Mouse (Mus musculus) midbrain, embryonic 15.5 days (tissue): Measurements from ENCODE around the gene Fgfr2. TPM values are rescaled to one million over a fixed set of nuclear protein-coding genes. Genes with fewer than 3 reads are reported as not detected.

ENCODE experiments used
- ATAC-seq: fragments of 200-750 bp; cut with Nextera tagmentation; replicated peaks from 2 replicates; pipeline ENCODE4 v1.8.0; 2017; ENCODE audit warnings: moderate TSS enrichment
- H3K27ac ChIP-seq: fragments of 300-500 bp; sonication (generic); 2 replicates; pipeline ENCODE4 v1.5.1; 2015; ENCODE audit warnings: mild to moderate bottlenecking, inconsistent platforms
- H3K27me3 ChIP-seq: fragments of 300-500 bp; sonication (generic); replicated peaks from 2 replicates; pipeline ENCODE4 v1.6.1; 2015; ENCODE audit warnings: inconsistent platforms
- H3K36me3 ChIP-seq: fragments of 300-500 bp; sonication (generic); replicated peaks from 2 replicates; pipeline ENCODE4 v1.6.1; 2015; ENCODE audit warnings: inconsistent platforms
- H3K4me1 ChIP-seq: fragments of 300-500 bp; sonication (generic); 2 replicates; pipeline ENCODE4 v1.6.1; 2015; ENCODE audit warnings: inconsistent platforms
- H3K4me2 ChIP-seq: fragments of 300-500 bp; sonication (generic); 2 replicates; pipeline ENCODE4 v1.6.1; 2015; ENCODE audit warnings: inconsistent platforms, mild to moderate bottlenecking, moderate library complexity
- H3K4me3 ChIP-seq: fragments of 300-500 bp; sonication (generic); 2 replicates; pipeline ENCODE4 v1.5.1; 2015; ENCODE audit warnings: mild to moderate bottlenecking, inconsistent platforms
- H3K9ac ChIP-seq: fragments of 300-500 bp; sonication (generic); 2 replicates; pipeline ENCODE4 v1.6.1; 2015; ENCODE audit warnings: mild to moderate bottlenecking, inconsistent platforms
- H3K9me3 ChIP-seq: fragments of 300-500 bp; sonication (generic); 2 replicates; pipeline ENCODE4 v1.6.1; 2016; ENCODE audit warnings: inconsistent platforms
- WGBS: fragments of 180-500 bp; shearing (Covaris S2); methylation state at CpG from one replicate; pipeline ENCODE4 v1.1.7; 2015; ENCODE audit warnings: mixed read lengths; 5-methylcytosine and 5-hydroxymethylcytosine counted together
- polyA plus RNA-seq: library from polyadenylated mRNA; unstranded; fragments of >200 nt; fragmentation: Nextera tagmentation; extraction: Ambion mirVana; gene quantifications from 2 replicates; pipeline ENCODE4 v1.2.1, GENCODE M21; 2015

The Fgfr2 gene
- polyA plus RNA-seq, 1 experiment from 2014 or later = 23.3 TPM

GRCm38 (mm10) chr7:130980130-130980529, 2143.0 kb downstream of the Fgfr2 start:
- Histone ChIP-seq H3K9ac (no peak overlapping the region), H3K27me3 (no peaks in the 10 kb centered on the region), H3K4me2 (no peak overlapping the region), H3K9me3 (no peaks in the 10 kb centered on the region), H3K4me3 (no peak overlapping the region), H3K27ac (no peak overlapping the region), H3K4me1 (peaks cover 8% of the 10 kb centered on the region), H3K36me3 (no peaks in the 10 kb centered on the region)
- ATAC-seq = no peak
- WGBS = 93% methylated on average over 5 of the region's 5 CpGs

- Histone ChIP-seq H3K27ac (no peak overlapping the region), H3K4me1 (peaks cover 8% of the 10 kb centered on the region), H3K4me3 (no peak overlapping the region), H3K27me3 (no peaks in the 10 kb centered on the region), H3K9me3 (no peaks in the 10 kb centered on the region), H3K4me2 (no peak overlapping the region), H3K36me3 (no peaks in the 10 kb centered on the region), H3K9ac (no peak overlapping the region)
- 82% methylated on average over 1 of the region's 1 CpGs for WGBS
- ATAC-seq = no peak
These were observed 2144.6 kb downstream of the Fgfr2 start for GRCm38 (mm10) chr7:130978545-130978944.

- 56% methylated on average over 5 of the region's 5 CpGs for WGBS
- Histone ChIP-seq H3K4me2 (no peak overlapping the region), H3K9me3 (no peaks in the 10 kb centered on the region), H3K27ac (no peak overlapping the region), H3K9ac (no peak overlapping the region), H3K36me3 (no peaks in the 10 kb centered on the region), H3K4me1 (peaks cover 8% of the 10 kb centered on the region), H3K27me3 (no peaks in the 10 kb centered on the region), H3K4me3 (no peak overlapping the region)
- 0 out of 2 replicates have a peak, but pooled peaks have one; percentile 37 for ATAC-seq
These were observed 2145.2 kb downstream of the Fgfr2 start for GRCm38 (mm10) chr7:130977794-130978521.

- H3K4me2 ChIP-seq = no peak overlapping the region
- whole genome bisulfite sequencing = 52% methylated on average over 13 of the region's 13 CpGs
- no peak overlapping the region for H3K4me3 ChIP-seq
- peaks cover 8% of the 10 kb centered on the region for H3K4me1 ChIP-seq
- no peak for ATAC-seq
- H3K9me3 ChIP-seq = no peaks in the 10 kb centered on the region
- H3K27me3 ChIP-seq = no peaks in the 10 kb centered on the region
- H3K36me3 ChIP-seq = no peaks in the 10 kb centered on the region
- H3K27ac ChIP-seq = no peak overlapping the region
- H3K9ac ChIP-seq = no peak overlapping the region
These were observed 2146.7 kb downstream of the Fgfr2 start for GRCm38 (mm10) chr7:130976305-130976935.

DNA sequence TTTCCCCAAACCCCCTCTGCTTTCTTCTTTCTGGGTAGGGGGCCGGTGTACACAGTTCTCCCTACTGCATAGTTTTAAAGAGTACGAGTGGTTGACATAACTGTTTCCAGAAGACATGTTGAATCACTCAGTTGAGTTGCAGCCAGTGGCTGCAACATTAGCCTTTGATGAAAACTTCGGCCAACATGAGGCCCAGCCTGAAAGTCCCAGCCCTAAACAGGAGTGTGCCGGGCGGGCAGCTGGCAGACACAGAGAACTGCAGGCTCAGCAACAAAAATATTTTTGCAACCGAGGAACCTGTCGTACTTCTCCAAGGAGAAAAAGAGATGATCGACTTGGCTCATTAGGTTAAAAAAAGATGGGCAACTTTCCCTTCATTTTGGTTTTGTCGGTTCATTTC, 2150.4 kb downstream of the Fgfr2 start:
- Histone ChIP-seq H3K4me1 (peaks cover 3% of the 10 kb centered on the region), H3K9ac (no peak overlapping the region), H3K9me3 (no peaks in the 10 kb centered on the region), H3K4me2 (no peak overlapping the region), H3K4me3 (no peak overlapping the region), H3K27me3 (no peaks in the 10 kb centered on the region), H3K27ac (no peak overlapping the region), H3K36me3 (no peaks in the 10 kb centered on the region)
- WGBS = 92% methylated on average over 9 of the region's 9 CpGs
- ATAC-seq = no peak

DNA sequence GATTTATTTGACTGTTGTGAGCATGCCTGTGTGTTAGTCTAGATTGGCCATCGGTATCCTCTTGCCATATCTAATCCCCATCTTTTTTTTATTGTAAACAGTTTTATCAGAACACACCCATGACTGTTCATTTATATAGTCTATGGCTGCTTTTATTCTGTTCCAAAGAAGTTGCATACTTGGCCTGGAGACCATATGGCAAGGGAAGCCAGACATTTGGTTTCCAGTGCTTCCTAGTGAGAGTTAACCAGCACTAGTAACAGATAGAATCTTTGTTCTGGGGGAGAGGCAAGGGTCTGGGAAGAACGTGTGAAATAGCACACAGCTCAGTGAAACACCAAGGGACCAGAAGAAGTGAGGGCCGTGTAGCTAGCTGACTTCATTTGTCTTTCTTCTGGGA, 2153.6 kb downstream of the Fgfr2 start:
- WGBS = 73% methylated on average over 3 of the region's 3 CpGs
- no peak overlapping the region for H3K9ac ChIP-seq
- H3K4me1 ChIP-seq = no peaks in the 10 kb centered on the region; the same call in 1 of the 2 replicates
- H3K27me3 ChIP-seq = no peaks in the 10 kb centered on the region
- H3K36me3 ChIP-seq = no peaks in the 10 kb centered on the region
- no peaks in the 10 kb centered on the region for H3K9me3 ChIP-seq
- H3K27ac ChIP-seq = no peak overlapping the region
- H3K4me3 ChIP-seq = no peak overlapping the region
- ATAC-seq = no peak
- H3K4me2 ChIP-seq = no peak overlapping the region

GRCm38 (mm10) chr7:130969076-130969475, 2154.1 kb downstream of the Fgfr2 start:
- no peaks in the 10 kb centered on the region for H3K27me3 ChIP-seq
- no peak overlapping the region for H3K4me3 ChIP-seq
- H3K27ac ChIP-seq = no peak overlapping the region
- H3K4me2 ChIP-seq = no peak overlapping the region
- 82% methylated on average over 5 of the region's 5 CpGs for WGBS
- H3K36me3 ChIP-seq = no peaks in the 10 kb centered on the region
- ATAC-seq = no peak
- no peak overlapping the region for H3K9ac ChIP-seq
- H3K4me1 ChIP-seq = no peaks in the 10 kb centered on the region; the same call in 1 of the 2 replicates
- H3K9me3 ChIP-seq = no peaks in the 10 kb centered on the region

GRCm38 (mm10) chr7:130968537-130968936, 2154.6 kb downstream of the Fgfr2 start:
- no peak for ATAC-seq
- H3K9me3 ChIP-seq = no peaks in the 10 kb centered on the region
- 77% methylated on average over 7 of the region's 7 CpGs for WGBS

GRCm38 (mm10) chr7:130967901-130968300, 2155.2 kb downstream of the Fgfr2 start:
- no peaks in the 10 kb centered on the region for H3K9me3 ChIP-seq
- H3K4me2 ChIP-seq = no peak overlapping the region
- H3K9ac ChIP-seq = no peak overlapping the region
- no peak overlapping the region for H3K4me3 ChIP-seq
- no peaks in the 10 kb centered on the region for H3K27me3 ChIP-seq
- no peak overlapping the region for H3K27ac ChIP-seq
- no peaks in the 10 kb centered on the region; the same call in 1 of the 2 replicates for H3K4me1 ChIP-seq
- ATAC-seq = no peak
- no peaks in the 10 kb centered on the region for H3K36me3 ChIP-seq
- 93% methylated on average over 6 of the region's 6 CpGs for WGBS

More at GRCm38 (mm10) chr7:130968537-130968936, 2154.6 kb downstream of the Fgfr2 start:
- H3K36me3 ChIP-seq = no peaks in the 10 kb centered on the region
- no peak overlapping the region for H3K4me2 ChIP-seq
- H3K9ac ChIP-seq = no peak overlapping the region
- no peak overlapping the region for H3K27ac ChIP-seq
- H3K27me3 ChIP-seq = no peaks in the 10 kb centered on the region
- no peaks in the 10 kb centered on the region; the same call in 1 of the 2 replicates for H3K4me1 ChIP-seq
- H3K4me3 ChIP-seq = no peak overlapping the region

DNA sequence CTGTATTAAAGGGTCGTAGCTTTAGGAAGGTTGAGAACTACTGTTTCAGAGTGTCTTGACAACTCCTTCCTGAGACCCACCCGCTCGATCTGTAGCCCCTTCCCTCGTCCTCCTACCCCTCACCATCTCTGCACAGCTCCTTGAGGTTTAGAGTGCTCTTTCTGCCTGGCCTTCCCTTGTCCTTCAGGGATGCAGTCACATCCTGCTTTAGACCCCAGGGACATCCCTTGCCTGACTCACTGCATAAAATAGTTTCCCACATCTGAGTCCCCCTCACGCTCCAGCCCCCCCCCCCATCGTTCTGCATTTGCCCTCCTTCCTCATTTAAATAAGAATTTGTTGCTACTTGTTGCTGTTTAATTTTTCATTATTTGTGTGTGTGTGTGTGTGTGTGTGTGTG, 2156.3 kb downstream of the Fgfr2 start:
- Histone ChIP-seq H3K27ac (no peak overlapping the region), H3K36me3 (no peaks in the 10 kb centered on the region), H3K4me3 (no peak overlapping the region), H3K27me3 (no peaks in the 10 kb centered on the region), H3K9ac (no peak overlapping the region), H3K4me1 (no peaks in the 10 kb centered on the region; the same call in 1 of the 2 replicates), H3K4me2 (no peak overlapping the region), H3K9me3 (no peaks in the 10 kb centered on the region)
- WGBS = 70% methylated on average over 6 of the region's 6 CpGs
- no peak for ATAC-seq

DNA sequence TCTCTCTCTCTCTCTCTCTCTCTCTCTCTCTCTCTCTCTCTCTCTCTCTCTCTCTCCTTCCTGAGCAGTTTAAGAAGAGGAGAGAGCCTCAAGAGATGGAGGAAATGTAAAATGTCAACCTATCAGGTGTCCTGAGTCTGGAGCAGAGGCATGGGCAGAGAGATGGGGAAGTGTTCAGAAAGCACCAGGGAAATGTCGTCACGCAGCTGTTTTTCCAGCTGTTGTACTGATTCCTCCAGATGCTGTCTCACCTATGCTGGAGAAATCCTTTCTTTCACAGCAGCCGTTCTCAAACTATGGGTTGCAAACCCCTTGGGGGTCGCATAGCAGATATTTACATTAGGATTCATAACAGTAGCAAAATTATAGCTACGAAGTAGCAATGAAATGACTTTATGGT, 2156.7 kb downstream of the Fgfr2 start:
- Histone ChIP-seq H3K9ac (no peak overlapping the region), H3K9me3 (no peaks in the 10 kb centered on the region), H3K4me2 (no peak overlapping the region), H3K36me3 (no peaks in the 10 kb centered on the region), H3K27me3 (no peaks in the 10 kb centered on the region), H3K27ac (no peak overlapping the region), H3K4me3 (no peak overlapping the region), H3K4me1 (no peaks in the 10 kb centered on the region; the same call in 1 of the 2 replicates)
- 78% methylated on average over 5 of the region's 5 CpGs for WGBS
- no peak for ATAC-seq

DNA sequence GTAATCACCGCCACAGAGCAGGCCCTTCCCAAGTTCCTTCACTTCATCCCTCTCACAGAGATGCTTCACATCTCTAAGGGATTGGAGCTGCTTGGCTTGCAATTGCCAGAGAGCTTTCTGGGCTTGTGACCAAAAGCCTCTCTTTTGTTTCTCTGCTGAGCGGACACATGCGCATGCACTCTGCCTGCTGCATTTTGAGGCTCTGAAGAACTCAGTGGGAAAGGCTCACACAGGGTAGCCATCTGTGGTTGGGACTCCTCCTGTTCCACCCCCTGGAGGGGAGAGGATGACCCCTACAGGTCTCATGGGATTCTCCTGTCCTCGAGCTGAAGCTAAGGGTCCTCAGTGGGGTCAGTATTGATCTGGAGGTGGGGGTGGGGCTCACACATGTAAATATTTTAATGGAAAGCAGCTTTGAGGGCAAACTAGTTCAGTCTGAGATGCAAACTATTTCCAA, 2157.2 kb downstream of the Fgfr2 start:
- Histone ChIP-seq H3K9ac (no peak overlapping the region), H3K4me3 (no peak overlapping the region), H3K27me3 (no peaks in the 10 kb centered on the region), H3K9me3 (no peaks in the 10 kb centered on the region), H3K4me1 (no peaks in the 10 kb centered on the region; the same call in 1 of the 2 replicates), H3K4me2 (no peak overlapping the region), H3K36me3 (no peaks in the 10 kb centered on the region), H3K27ac (peak overlapping the region; percentile 65)
- ATAC-seq = 0 out of 2 replicates have a peak, but pooled peaks have one; percentile 20
- 44% methylated on average over 4 of the region's 4 CpGs for WGBS
